Mouse (Mus musculus) liver, embryonic 14.5 days (tissue): ENCODE results near the gene Tspan11. TPM values are rescaled to one million over a fixed set of nuclear protein-coding genes. Genes with fewer than 3 reads are reported as not detected.
A peak's percentile ranks its signal among the peaks of the same experiment; 100 is the strongest.

Experiments used
- ATAC-seq: fragments of 200-750 bp; cut with Nextera tagmentation; 2 replicates; pipeline ENCODE4 v1.8.0; 2017; ENCODE audit warnings: moderate number of reproducible peaks, mild to moderate bottlenecking, moderate library complexity; ENCODE audit not compliant: insufficient read depth
- DNase-seq, 3 experiments: peaks; one replicate each; pipeline ENCODE4 v3.0.0-alpha.2; 2012 to 2013; ENCODE audit warnings: low read depth in 3 of 3, low spot score in 3 of 3
- H3K27ac ChIP-seq: fragments of 300-500 bp; sonication (generic); 2 replicates; pipeline ENCODE4 v1.5.1; 2014; ENCODE audit warnings: moderate library complexity, mild to moderate bottlenecking, control low read depth, inconsistent platforms
- H3K27me3 ChIP-seq: fragments of 300-500 bp; sonication (generic); 2 replicates; pipeline ENCODE4 v1.6.1; 2014; ENCODE audit warnings: mild to moderate bottlenecking, low read length, moderate library complexity; ENCODE audit not compliant: control insufficient read depth, insufficient read depth
- H3K36me3 ChIP-seq: fragments of 300-500 bp; sonication (generic); replicated peaks from 2 replicates; pipeline ENCODE4 v1.6.1; 2014; ENCODE audit warnings: low read depth; ENCODE audit not compliant: control insufficient read depth, insufficient read depth
- H3K4me1 ChIP-seq, 2 experiments: fragments of 200-500 bp in 1 of 2; fragments of 300-500 bp in 1 of 2; sonication (generic) in 1 of 2; replicated peaks; 2 replicates each; pipeline ENCODE4 v1.6.1; 2012 to 2014; ENCODE audit warnings: antibody characterized with exemption in 1 of 2, inconsistent platforms in 1 of 2, low read length in 1 of 2; ENCODE audit not compliant: control insufficient read depth in 2 of 2, insufficient read depth in 2 of 2
- H3K4me2 ChIP-seq: fragments of 300-500 bp; sonication (generic); 2 replicates; pipeline ENCODE4 v1.6.1; 2014; ENCODE audit warnings: low read depth, mild to moderate bottlenecking, control low read depth, moderate library complexity
- H3K4me3 ChIP-seq, 2 experiments: fragments of 200-500 bp in 1 of 2; fragments of 300-500 bp in 1 of 2; sonication (generic) in 1 of 2; 2 replicates each; pipeline ENCODE4 v1.5.1; 2012 to 2014; ENCODE audit warnings: low read depth in 2 of 2, low read length in 2 of 2, mild to moderate bottlenecking in 2 of 2, control low read depth in 1 of 2, inconsistent platforms in 1 of 2, moderate library complexity in 1 of 2; ENCODE audit not compliant: insufficient read depth in 1 of 2
- H3K9ac ChIP-seq: fragments of 300-500 bp; sonication (generic); replicated peaks from 2 replicates; pipeline ENCODE4 v1.6.1; 2014; ENCODE audit warnings: mild to moderate bottlenecking, control low read depth, moderate library complexity
- H3K9me3 ChIP-seq: fragments of 300-500 bp; sonication (generic); 2 replicates; pipeline ENCODE4 v1.6.1; 2016; ENCODE audit warnings: low read length, mixed read lengths; ENCODE audit not compliant: control insufficient read depth
- CTCF ChIP-seq: IDR thresholded peaks from 2 replicates; pipeline ENCODE4 v1.5.1; 2016; ENCODE audit warnings: antibody characterized with exemption, low read depth, control low read depth
- EP300 ChIP-seq: IDR thresholded peaks from 2 replicates; pipeline ENCODE4 v1.6.1; 2016; ENCODE audit warnings: antibody characterized with exemption, low read depth
- WGBS: fragments of 180-500 bp; shearing (Covaris S2); extraction: QIAGEN DNeasy Blood & Tissue Kit; methylation state at CpG from one replicate; pipeline ENCODE4 v1.1.7; 2014; ENCODE audit not compliant: insufficient replicate concordance; 5-methylcytosine and 5-hydroxymethylcytosine counted together
- polyA plus RNA-seq, 2 experiments: library from polyadenylated mRNA; depleted of rRNA in 1 of 2; stranded (reverse) in 1 of 2; unstranded in 1 of 2; fragments of >200 nt; fragmentation: Nextera tagmentation in 1 of 2; extraction: Ambion mirVana in 1 of 2; gene quantifications; 2 replicates each; pipeline versions ENCODE4 v1.2.1 to v1.2.3; 2012 to 2014

Gene Tspan11
- polyA plus RNA-seq, 2 experiments, result 0.07 to 0.23 TPM

DNA sequence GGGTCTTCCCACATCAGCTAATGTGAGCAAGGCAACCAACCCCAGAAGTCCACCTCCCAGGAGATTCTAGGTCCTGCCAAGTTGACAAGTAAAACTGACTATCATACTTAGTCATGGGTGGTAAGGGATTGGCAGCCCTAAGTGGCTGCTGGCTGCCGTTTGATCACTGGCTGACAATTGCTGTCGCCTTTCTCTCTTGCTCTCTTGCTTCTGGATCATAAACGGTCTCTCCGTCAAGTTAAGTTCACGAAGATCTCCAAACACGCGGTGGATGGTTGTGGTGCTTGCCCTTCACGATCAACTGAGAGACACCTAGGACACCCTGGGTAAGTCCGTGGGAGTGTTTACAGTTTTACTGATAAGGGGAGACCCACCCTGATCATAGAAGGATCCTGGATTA, 11.0 kb upstream of the Tspan11 start:
- Histone ChIP-seq H3K27me3 (no peaks in the 10 kb centered on the region), H3K9ac (no peak overlapping the region), H3K4me3 (no peak overlapping the region), H3K27ac (no peak overlapping the region), H3K4me1 (no peaks in the 10 kb centered on the region), H3K4me2 (no peak overlapping the region), H3K36me3 (no peaks in the 10 kb centered on the region), H3K9me3 (no peaks in the 10 kb centered on the region)
- DNase-seq (no peak), ATAC-seq (no peak)
- TF ChIP-seq EP300, result no peak
- TF ChIP-seq CTCF, result no peak
- WGBS, result 61% methylated on average over 9 of the region's 9 CpGs

DNA sequence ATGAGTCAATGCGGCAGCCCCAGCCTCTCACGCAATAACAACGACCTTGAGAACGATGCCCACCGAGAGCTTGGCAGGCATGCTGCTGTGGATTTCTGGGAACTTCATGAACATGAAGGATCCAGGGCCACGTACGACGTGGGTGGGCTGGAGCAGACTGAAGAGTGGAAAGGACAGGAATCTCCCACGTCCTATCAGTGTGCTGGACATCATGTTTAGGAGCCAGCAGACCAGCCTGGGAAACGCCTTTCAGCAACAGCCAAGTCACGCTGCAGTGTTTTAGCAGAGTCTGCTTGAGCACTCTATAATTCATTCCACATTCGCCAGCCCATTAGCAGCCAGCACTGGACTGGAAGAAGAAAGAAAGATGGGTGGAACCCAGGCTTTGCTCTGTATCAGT, 10.4 kb upstream of the Tspan11 start:
- ATAC-seq (no peak), DNase-seq (no peak)
- TF ChIP-seq EP300, result no peak
- TF ChIP-seq CTCF, result no peak
- WGBS, result 79% methylated on average over 12 of the region's 12 CpGs
- Histone ChIP-seq H3K4me1 (no peaks in the 10 kb centered on the region), H3K4me3 (no peak overlapping the region), H3K27ac (no peak overlapping the region), H3K9me3 (no peaks in the 10 kb centered on the region), H3K4me2 (no peak overlapping the region), H3K9ac (no peak overlapping the region), H3K27me3 (no peaks in the 10 kb centered on the region), H3K36me3 (no peaks in the 10 kb centered on the region)

GRCm38 (mm10) chr6:127879472-127879871, 7.9 kb upstream of the Tspan11 start:
- no peaks in the 10 kb centered on the region for H3K36me3 ChIP-seq
- no peak overlapping the region for H3K4me2 ChIP-seq
- H3K4me1 ChIP-seq, result no peaks in the 10 kb centered on the region
- H3K27ac ChIP-seq, result no peak overlapping the region
- no peaks in the 10 kb centered on the region for H3K9me3 ChIP-seq
- no peaks in the 10 kb centered on the region for H3K27me3 ChIP-seq
- WGBS, result 72% methylated on average over 6 of the region's 6 CpGs
- no peak overlapping the region for H3K9ac ChIP-seq
- no peak overlapping the region for H3K4me3 ChIP-seq
- DNase-seq, result no peak
- TF ChIP-seq EP300, result no peak
- peak; percentile 68 for TF ChIP-seq CTCF
- no peak for ATAC-seq

GRCm38 (mm10) chr6:127886916-127887315, 473 bp upstream of the Tspan11 start:
- ATAC-seq, result no peak
- H3K4me1 ChIP-seq, result no peaks in the 10 kb centered on the region
- H3K36me3 ChIP-seq, result no peaks in the 10 kb centered on the region
- H3K9ac ChIP-seq, result no peak overlapping the region
- WGBS, result 12% methylated on average over 7 of the region's 7 CpGs
- H3K4me2 ChIP-seq, result no peak overlapping the region
- no peaks in the 10 kb centered on the region for H3K9me3 ChIP-seq
- H3K27me3 ChIP-seq, result peaks cover 11% of the 10 kb centered on the region
- TF ChIP-seq EP300, result no peak
- TF ChIP-seq CTCF, result no peak
- no peak for DNase-seq
- H3K4me3 ChIP-seq, result no peak overlapping the region
- no peak overlapping the region for H3K27ac ChIP-seq

DNA sequence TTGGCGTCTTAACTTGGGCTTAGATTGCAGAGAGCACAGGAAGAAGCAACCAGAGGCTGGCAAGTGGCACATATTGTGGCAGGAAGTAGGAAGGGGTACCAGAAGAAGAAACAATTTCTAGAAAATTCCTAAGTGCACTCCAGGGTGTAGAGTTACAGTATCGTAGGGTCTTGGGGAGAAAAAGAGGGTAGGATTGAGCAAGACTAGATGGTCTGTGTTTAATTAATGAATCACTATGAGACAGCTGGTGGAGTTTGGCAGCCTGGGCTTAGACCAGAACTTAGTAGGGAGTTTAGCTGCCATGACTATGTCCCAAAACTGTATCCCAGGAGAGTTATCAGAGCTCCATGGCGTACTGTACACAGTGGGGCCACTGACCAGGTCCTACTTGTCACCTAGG, 1.2 kb downstream of the Tspan11 start:
- peaks cover 11% of the 10 kb centered on the region for H3K27me3 ChIP-seq
- H3K27ac ChIP-seq, result no peak overlapping the region
- H3K4me1 ChIP-seq, result no peaks in the 10 kb centered on the region
- H3K36me3 ChIP-seq, result no peaks in the 10 kb centered on the region
- ATAC-seq (no peak), DNase-seq (no peak)
- H3K9ac ChIP-seq, result no peak overlapping the region
- H3K9me3 ChIP-seq, result no peaks in the 10 kb centered on the region
- TF ChIP-seq CTCF, result no peak
- no peak for TF ChIP-seq EP300
- 37% methylated on average over 3 of the region's 3 CpGs for WGBS
- H3K4me2 ChIP-seq, result no peak overlapping the region
- no peak overlapping the region for H3K4me3 ChIP-seq

GRCm38 (mm10) chr6:127893611-127894010, 6.2 kb downstream of the Tspan11 start:
- DNase-seq, result no peak
- 30% methylated on average over 6 of the region's 6 CpGs for WGBS
- no peak overlapping the region for H3K27ac ChIP-seq
- TF ChIP-seq EP300 (no peak), CTCF (no peak)
- H3K9ac ChIP-seq, result no peak overlapping the region
- no peak overlapping the region for H3K4me3 ChIP-seq
- H3K36me3 ChIP-seq, result no peaks in the 10 kb centered on the region
- H3K27me3 ChIP-seq, result no peaks in the 10 kb centered on the region
- no peak for ATAC-seq
- H3K4me1 ChIP-seq, result no peaks in the 10 kb centered on the region
- H3K4me2 ChIP-seq, result no peak overlapping the region
- no peaks in the 10 kb centered on the region for H3K9me3 ChIP-seq
